Mouse (Mus musculus) embryonic facial prominence, embryonic 14.5 days (tissue): ENCODE data around the gene Olfr1112. TPM values are rescaled to one million over a fixed set of nuclear protein-coding genes. Genes with fewer than 3 reads are reported as not detected.
"Not testable (repeated sequence)": the region's sequence is repeated elsewhere in the genome, so short reads cannot be mapped to it uniquely, and the experiment has no call there.

Experiments
- ATAC-seq: fragments of 200-750 bp; cut with Nextera tagmentation; 2 replicates; pipeline ENCODE4 v1.8.0; 2017; ENCODE audit warnings: low read depth, moderate number of reproducible peaks, moderate TSS enrichment
- DNase-seq: peaks from one replicate; pipeline ENCODE4 v3.0.0-alpha.2; 2015; ENCODE audit warnings: low spot score
- H3K27ac ChIP-seq: fragments of 300-500 bp; sonication (generic); replicated peaks from 2 replicates; pipeline ENCODE4 v1.5.1; 2014; ENCODE audit warnings: low read depth, mild to moderate bottlenecking, low read length, moderate library complexity
- H3K27me3 ChIP-seq: fragments of 300-500 bp; sonication (generic); replicated peaks from 2 replicates; pipeline ENCODE4 v1.6.1; 2014; ENCODE audit warnings: low read length; ENCODE audit not compliant: control insufficient read depth, insufficient read depth
- H3K36me3 ChIP-seq: fragments of 300-500 bp; sonication (generic); 2 replicates; pipeline ENCODE4 v1.6.1; 2014; ENCODE audit warnings: low read length, mixed read lengths; ENCODE audit not compliant: control insufficient read depth, insufficient read depth
- H3K4me1 ChIP-seq: fragments of 300-500 bp; sonication (generic); 2 replicates; pipeline ENCODE4 v1.6.1; 2014; ENCODE audit warnings: antibody characterized with exemption, low read length; ENCODE audit not compliant: control insufficient read depth, insufficient read depth
- H3K4me2 ChIP-seq: fragments of 300-500 bp; sonication (generic); 2 replicates; pipeline ENCODE4 v1.6.1; 2014; ENCODE audit warnings: low read depth, mild to moderate bottlenecking, low read length, moderate library complexity, mixed read lengths
- H3K4me3 ChIP-seq: fragments of 300-500 bp; sonication (generic); 2 replicates; pipeline ENCODE4 v1.5.1; 2014; ENCODE audit warnings: low read depth, mild to moderate bottlenecking, low read length
- H3K9ac ChIP-seq: fragments of 300-500 bp; sonication (generic); 2 replicates; pipeline ENCODE4 v1.6.1; 2014; ENCODE audit warnings: low read depth, mild to moderate bottlenecking, low read length, moderate library complexity, mixed read lengths
- H3K9me3 ChIP-seq: fragments of 300-500 bp; sonication (generic); 2 replicates; pipeline ENCODE4 v1.6.1; 2016; ENCODE audit warnings: low read length; ENCODE audit not compliant: control insufficient read depth
- WGBS: fragments of 180-500 bp; shearing (Covaris S2); extraction: QIAGEN DNeasy Blood & Tissue Kit; methylation state at CpG from one replicate; pipeline ENCODE4 v1.1.7; 2014; 5-methylcytosine and 5-hydroxymethylcytosine counted together
- polyA plus RNA-seq: library from polyadenylated mRNA; unstranded; fragments of >200 nt; fragmentation: Nextera tagmentation; extraction: Ambion mirVana; gene quantifications from 2 replicates; pipeline ENCODE4 v1.2.1, GENCODE M21; 2014

The Olfr1112 gene
- polyA plus RNA-seq = not detected in 2 replicates

GRCm38 (mm10) chr2:87187498-87187897, at the start of gene Olfr1112:
TSS of gene Olfr1112 (plus strand) at chr2:87187798.
- Histone ChIP-seq H3K27me3 (no peaks in the 10 kb centered on the region), H3K4me2 (no peak within 1 kb of the TSS), H3K4me3 (no peak within 1 kb of the TSS), H3K9me3 (no peaks in the 10 kb centered on the region), H3K36me3 (no peaks in the 10 kb centered on the region), H3K27ac (no peak within 1 kb of the TSS), H3K4me1 (no peaks in the 10 kb centered on the region), H3K9ac (no peak within 1 kb of the TSS)
- ATAC-seq (no peak), DNase-seq (no peak)
- WGBS = 94% methylated on average over 1 of the region's 1 CpGs

GRCm38 (mm10) chr2:87140200-87140599, 47.4 kb upstream of the Olfr1112 start, which contains the start of gene Olfr1110:
TSS of gene Olfr1110 (minus strand) at chr2:87140300.
- Histone ChIP-seq H3K4me3 (no peak within 1 kb of the TSS), H3K36me3 (no peaks in the 10 kb centered on the region), H3K9ac (no peak within 1 kb of the TSS), H3K4me2 (no peak within 1 kb of the TSS), H3K4me1 (no peaks in the 10 kb centered on the region), H3K27ac (no peak within 1 kb of the TSS), H3K27me3 (no peaks in the 10 kb centered on the region), H3K9me3 (no peaks in the 10 kb centered on the region)
- ATAC-seq = no peak
- WGBS = 77% methylated on average over 1 of the region's 1 CpGs
- DNase-seq = no peak

GRCm38 (mm10) chr2:87152524-87152923, 35.1 kb upstream of the Olfr1112 start, which contains the start of gene Olfr1111:
TSS of gene Olfr1111 (minus strand) at chr2:87152624.
- no peak within 1 kb of the TSS for H3K9ac ChIP-seq
- no peak within 1 kb of the TSS for H3K4me2 ChIP-seq
- H3K36me3 ChIP-seq = no peaks in the 10 kb centered on the region
- no peak within 1 kb of the TSS for H3K27ac ChIP-seq
- DNase-seq (no peak), ATAC-seq (no peak)
- H3K9me3 ChIP-seq = no peaks in the 10 kb centered on the region
- no peak within 1 kb of the TSS for H3K4me3 ChIP-seq
- H3K4me1 ChIP-seq = no peaks in the 10 kb centered on the region
- H3K27me3 ChIP-seq = no peaks in the 10 kb centered on the region

- not testable (repeated sequence) for H3K27me3 ChIP-seq, H3K4me2 ChIP-seq, DNase-seq, H3K27ac ChIP-seq, H3K9ac ChIP-seq, H3K9me3 ChIP-seq, ATAC-seq, H3K4me1 ChIP-seq, H3K36me3 ChIP-seq, H3K4me3 ChIP-seq
- 76% methylated on average over 2 of the region's 2 CpGs for WGBS
These were observed 19.9 kb upstream of the Olfr1112 start for GRCm38 (mm10) chr2:87167731-87168130.

- ATAC-seq = no peak
These were observed 21.1 kb downstream of the Olfr1112 start, which contains the start of gene Olfr1113 for GRCm38 (mm10) chr2:87208670-87209069. TSS of gene Olfr1113 (plus strand) at chr2:87208970.

More at GRCm38 (mm10) chr2:87208670-87209069, 21.1 kb downstream of the Olfr1112 start, which contains the start of gene Olfr1113:
- no peak within 1 kb of the TSS for H3K27ac ChIP-seq
- no peaks in the 10 kb centered on the region for H3K4me1 ChIP-seq
- H3K9ac ChIP-seq = no peak within 1 kb of the TSS
- no peak for DNase-seq
- no peaks in the 10 kb centered on the region for H3K36me3 ChIP-seq
- H3K27me3 ChIP-seq = no peaks in the 10 kb centered on the region
- 77% methylated on average over 2 of the region's 2 CpGs for WGBS
- no peak within 1 kb of the TSS for H3K4me2 ChIP-seq
- H3K4me3 ChIP-seq = no peak within 1 kb of the TSS
- H3K9me3 ChIP-seq = no peaks in the 10 kb centered on the region

Other genes starting within 250 kb of the Olfr1112 start
- not detected in 2 replicates for gene Olfr1099, start 227.1 kb upstream of the Olfr1112 start, polyA plus RNA-seq
- gene Olfr1100, start 207.8 kb upstream of the Olfr1112 start, polyA plus RNA-seq = not detected in 2 replicates
- not detected in 2 replicates for gene Olfr1101, start 196.6 kb upstream of the Olfr1112 start, polyA plus RNA-seq
- not detected in 2 replicates for gene Olfr1102, start 189.4 kb upstream of the Olfr1112 start, polyA plus RNA-seq
- gene Olfr1104, start 160.7 kb upstream of the Olfr1112 start, polyA plus RNA-seq = 0.24 TPM in 1 of 2 replicates, not detected in the other
- gene Olfr1105, start 151.3 kb upstream of the Olfr1112 start, polyA plus RNA-seq = 0.18 TPM in 1 of 2 replicates, not detected in the other
- gene Olfr1106, start 135.5 kb upstream of the Olfr1112 start, polyA plus RNA-seq = not detected in 2 replicates
- not detected in 2 replicates for gene Olfr1107, start 112.0 kb upstream of the Olfr1112 start, polyA plus RNA-seq
- not detected in 2 replicates for gene Olfr1109, start 91.8 kb upstream of the Olfr1112 start, polyA plus RNA-seq
- gene Olfr259, start 73.2 kb upstream of the Olfr1112 start, polyA plus RNA-seq = not detected in 2 replicates
- 0.06 TPM in 1 of 2 replicates, not detected in the other for gene Olfr1110, start 47.5 kb upstream of the Olfr1112 start, polyA plus RNA-seq
- not detected in 2 replicates for gene Olfr1111, start 35.2 kb upstream of the Olfr1112 start, polyA plus RNA-seq
- not detected in 2 replicates for gene Olfr1113, start 21.2 kb downstream of the Olfr1112 start, polyA plus RNA-seq
- 0.21 and 0.25 TPM in 2 replicates for gene Olfr1115, start 60.2 kb downstream of the Olfr1112 start, polyA plus RNA-seq
- gene Olfr1116, start 79.7 kb downstream of the Olfr1112 start, polyA plus RNA-seq = not detected in 2 replicates
- not detected in 2 replicates for gene Olfr1118, start 119.8 kb downstream of the Olfr1112 start, polyA plus RNA-seq
- not detected in 2 replicates for gene Olfr1120, start 167.0 kb downstream of the Olfr1112 start, polyA plus RNA-seq
- not detected in 2 replicates for gene Olfr1121, start 182.1 kb downstream of the Olfr1112 start, polyA plus RNA-seq
- not detected in 2 replicates for gene Olfr1122, start 198.1 kb downstream of the Olfr1112 start, polyA plus RNA-seq
- gene Olfr1123, start 228.8 kb downstream of the Olfr1112 start, polyA plus RNA-seq = not detected in 2 replicates
- gene Olfr1124, start 242.5 kb downstream of the Olfr1112 start, polyA plus RNA-seq = 0.07 TPM in 1 of 2 replicates, not detected in the other